Mouse (Mus musculus) left cerebral cortex, postnatal 10 days (tissue): Measurements from ENCODE around the gene Rnf215. TPM values are rescaled to one million over a fixed set of nuclear protein-coding genes. Genes with fewer than 3 reads are reported as not detected.
"Not testable (repeated sequence)": the region's sequence is repeated elsewhere in the genome, so short reads cannot be mapped to it uniquely, and the experiment has no call there.

Source experiments
- DNase-seq, 2 experiments: peaks; one replicate each; pipeline ENCODE4 v3.0.0; 2021 to 2022; ENCODE audit warnings: low spot score in 2 of 2, mixed read lengths in 1 of 2; ENCODE audit errors: extremely low spot score in 1 of 2
- intact Hi-C: fragments of 180-260 bp; cut with DNase I; formaldehyde crosslinking; loops from one replicate; pipeline ENCODE4 v1.15.1; 2025
- total RNA-seq, 2 experiments: library from RNA; stranded (reverse); gene quantifications; 2 replicates each; pipeline ENCODE4 v1.2.3; 2021

Gene Rnf215
- total RNA-seq = 10 to 100 TPM; 43.4 to 45.8 TPM

DNA sequence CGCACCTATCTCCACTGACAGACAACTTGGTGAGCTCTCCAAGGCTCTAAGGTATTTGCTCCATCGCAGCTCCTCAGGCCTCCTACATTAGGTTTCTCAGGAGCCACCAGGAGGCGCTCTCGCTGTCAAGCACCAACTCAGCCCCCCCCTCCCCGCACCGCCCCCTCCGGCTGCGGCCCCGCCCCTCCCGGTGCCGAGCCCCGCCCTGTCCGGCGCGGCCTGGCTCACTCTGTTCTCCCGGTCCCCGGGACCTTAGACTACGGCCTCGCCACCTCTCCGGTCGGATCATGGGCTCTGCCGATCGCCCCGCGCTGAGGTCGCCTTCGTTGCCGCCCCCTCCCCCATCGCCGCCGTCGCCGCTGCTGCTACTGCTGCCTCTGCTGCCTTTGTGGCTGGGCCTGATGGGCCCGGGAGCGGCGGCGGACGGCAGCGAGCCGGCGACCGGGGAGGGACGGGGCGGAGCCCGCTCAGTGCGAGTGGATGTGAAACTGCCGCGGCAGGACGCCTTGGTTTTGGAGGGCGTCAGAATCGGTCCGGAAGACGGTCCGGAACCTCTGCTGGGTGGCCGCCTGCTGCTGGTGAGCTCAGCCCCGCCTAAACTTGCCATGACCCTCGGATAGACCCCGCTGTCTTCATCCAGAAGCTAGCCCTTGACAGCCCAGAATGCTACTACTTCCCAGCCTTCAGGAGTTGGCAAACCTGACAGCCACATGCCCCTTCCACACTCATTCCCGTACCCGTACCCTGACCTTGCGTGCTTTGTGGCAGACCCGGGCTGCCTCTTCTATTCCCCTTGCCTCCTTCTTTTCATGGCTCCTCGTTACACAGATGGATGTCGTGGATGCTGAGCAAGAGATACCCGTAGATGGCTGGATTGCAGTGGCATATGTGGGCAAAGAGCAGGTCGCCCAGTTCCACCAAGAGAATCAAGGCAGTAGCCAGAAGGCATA, at the start of gene Rnf215:
TSS of gene Rnf215 (plus strand) at position 217 of the 950 bp plus-strand sequence.
- intact Hi-C loops = loop anchor here (2.0 to 5.0 kb wide), 2 partner anchors 26 to 82 kb away; partner anchors contain the start of genes Castor1, Ccdc157 and Sf3a1
- DNase-seq = peak; percentile 83 to 93

DNA sequence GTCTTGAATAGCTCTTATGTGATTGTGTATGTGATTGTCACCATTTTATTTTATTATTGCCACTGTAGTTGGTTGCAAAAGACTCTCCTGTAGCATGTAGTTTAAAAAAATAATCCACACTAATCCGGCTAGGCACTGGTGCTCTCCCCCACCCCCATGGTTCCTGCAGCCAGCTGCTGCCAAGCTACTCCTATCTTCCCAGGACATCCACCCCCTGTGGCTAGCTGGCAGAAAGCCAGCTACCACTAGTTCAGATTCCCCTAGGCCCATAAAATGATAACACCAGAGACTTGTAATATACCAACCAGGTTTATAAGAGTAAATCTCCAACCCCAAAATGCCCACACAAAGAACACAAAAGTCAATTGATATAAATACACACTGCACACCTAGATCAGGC, 48.8 kb upstream of the Rnf215 start:
- intact Hi-C loops = no loop called here
- DNase-seq = no peak

- intact Hi-C loops = no loop called here
- DNase-seq = no peak
Observed at GRCm38 (mm10) chr11:4087267-4087666, 47.7 kb upstream of the Rnf215 start.

DNA sequence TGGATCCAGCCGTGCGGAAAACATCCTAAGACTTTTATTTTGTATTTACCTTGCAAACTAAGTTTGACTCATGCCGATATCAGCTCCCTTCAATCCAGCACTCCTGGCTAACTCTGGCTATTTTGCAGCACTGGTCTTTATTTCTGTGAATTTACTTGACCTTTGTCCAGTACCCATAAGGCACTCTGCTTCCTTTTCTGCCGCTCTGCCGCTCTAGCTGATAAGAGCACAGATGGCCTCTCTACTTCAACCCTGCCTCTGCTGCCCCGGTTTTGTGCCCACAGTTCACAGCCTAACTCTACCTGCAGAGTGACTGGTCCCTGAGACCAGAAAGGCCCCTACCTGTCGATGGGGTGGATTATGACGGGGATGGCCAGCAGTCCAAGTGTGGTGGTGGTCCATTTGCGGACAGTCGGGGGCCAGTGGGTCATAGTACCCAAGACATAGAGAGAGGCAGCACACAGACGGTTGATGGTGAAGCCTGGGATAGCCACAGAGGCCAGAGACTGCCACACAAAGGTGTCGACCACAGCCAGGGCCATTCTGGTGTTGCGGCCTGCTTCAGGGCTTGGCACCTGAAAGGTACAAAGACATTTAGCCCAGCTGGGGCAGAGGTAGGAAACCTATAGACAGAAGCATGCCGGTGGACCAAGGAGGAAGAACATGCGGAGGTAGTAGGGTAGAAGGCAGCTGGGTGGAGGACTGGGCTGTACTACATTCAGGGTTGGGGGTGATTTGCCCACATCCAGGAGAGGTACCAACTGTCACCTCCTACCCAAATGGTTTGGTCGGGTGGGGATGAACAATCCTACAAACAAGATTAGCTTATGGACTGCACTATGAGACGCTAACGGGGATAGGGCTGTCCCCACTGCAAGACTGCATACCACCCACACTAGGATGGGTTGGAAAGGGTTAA, 41.3 kb upstream of the Rnf215 start:
- intact Hi-C loops = no loop called here
- no peak for DNase-seq

DNA sequence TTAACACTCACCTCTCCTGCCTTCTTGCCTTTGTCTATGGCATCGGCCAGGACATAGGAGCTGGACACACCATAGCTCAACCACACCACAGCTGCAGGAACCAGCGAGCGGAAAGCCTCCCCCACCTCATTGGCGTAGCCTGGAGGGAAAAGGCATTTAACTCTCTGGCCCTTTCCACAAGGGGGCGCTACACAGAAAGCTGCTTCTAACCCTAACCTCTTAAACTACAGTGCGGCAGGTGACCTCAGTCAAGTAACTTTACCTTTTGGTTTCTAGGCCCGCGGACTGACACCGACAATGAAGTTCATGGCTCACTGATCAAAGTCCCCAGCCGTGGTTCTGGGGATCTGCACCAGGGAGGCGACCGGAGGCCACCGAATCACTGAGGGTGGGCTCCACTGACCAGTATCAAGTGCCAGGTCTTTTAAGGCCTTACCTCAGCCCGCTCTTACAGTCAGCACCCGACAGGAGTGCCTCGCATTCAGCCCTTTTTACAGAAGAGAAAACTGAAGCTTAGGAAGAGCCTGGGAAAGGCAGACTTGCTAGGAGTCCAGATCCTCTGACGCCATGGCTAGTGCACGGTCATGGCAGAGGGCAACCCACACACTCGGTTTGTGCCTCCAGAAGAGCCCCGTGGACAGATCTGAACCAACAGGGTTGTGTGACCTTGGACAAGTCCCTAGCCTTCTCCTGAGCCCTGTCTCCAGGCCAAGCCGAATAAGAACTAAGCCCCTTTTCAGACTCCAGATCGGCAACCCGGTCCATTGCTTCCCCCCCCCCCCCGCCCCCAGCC, 40.4 kb upstream of the Rnf215 start:
- intact Hi-C loops = no loop called here
- peak in 1 of 2 experiments; percentile 81 for DNase-seq

DNA sequence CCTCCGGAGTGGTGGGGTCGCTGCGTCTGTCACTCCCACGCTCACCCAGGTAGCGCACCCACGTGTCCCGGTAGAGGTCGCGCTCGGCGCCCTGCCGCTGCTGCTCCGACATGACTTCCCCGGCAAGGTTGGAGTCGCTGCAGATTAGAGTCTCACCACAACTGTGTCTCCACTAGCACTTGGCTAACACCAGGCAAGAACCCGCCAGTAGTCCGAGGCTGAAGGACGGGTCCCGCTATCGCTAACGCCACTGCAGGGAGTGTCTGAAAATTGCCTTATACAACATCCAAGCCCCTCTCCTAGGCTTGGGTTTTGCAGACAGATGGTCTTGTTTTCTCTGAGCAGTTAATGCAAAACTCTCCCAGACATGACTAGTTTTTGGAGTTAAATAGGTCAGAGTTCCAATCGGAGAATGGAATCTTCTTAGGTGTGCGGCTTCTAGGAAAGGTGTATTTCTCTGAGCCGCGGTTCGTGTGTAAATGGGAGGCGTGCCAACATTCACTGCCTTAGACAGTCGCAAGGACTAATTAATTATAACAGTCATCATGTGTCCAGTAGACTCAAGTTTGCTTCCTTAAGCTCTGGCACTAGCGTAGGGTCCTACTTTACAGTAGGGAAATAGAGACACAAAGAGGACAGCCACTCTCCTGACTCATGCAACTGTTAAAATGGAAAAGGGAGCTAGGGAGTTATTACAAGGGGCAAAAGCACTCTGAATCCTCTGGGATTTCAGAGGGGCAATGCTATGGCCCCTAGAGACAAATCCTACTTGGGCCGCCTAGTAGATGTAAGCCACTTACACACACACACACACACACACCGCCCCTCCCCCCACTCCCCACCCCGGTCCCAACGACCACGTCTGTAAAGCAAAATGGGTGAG, 39.6 kb upstream of the Rnf215 start, which contains the start of gene Mtfp1:
TSS of gene Mtfp1 (minus strand) at position 275 of the 883 bp plus-strand sequence.
- intact Hi-C loops = no loop called here
- peak in 1 of 2 experiments; percentile 62 for DNase-seq

- intact Hi-C loops = no loop called here
- DNase-seq = peak; percentile 97 to 99
Observed at GRCm38 (mm10) chr11:4096054-4096984, 38.7 kb upstream of the Rnf215 start.

GRCm38 (mm10) chr11:4097091-4097621, 37.8 kb upstream of the Rnf215 start:
- intact Hi-C loops = no loop called here
- no peak for DNase-seq

GRCm38 (mm10) chr11:4098120-4098519, 36.9 kb upstream of the Rnf215 start:
- DNase-seq = no peak
- intact Hi-C loops = no loop called here

DNA sequence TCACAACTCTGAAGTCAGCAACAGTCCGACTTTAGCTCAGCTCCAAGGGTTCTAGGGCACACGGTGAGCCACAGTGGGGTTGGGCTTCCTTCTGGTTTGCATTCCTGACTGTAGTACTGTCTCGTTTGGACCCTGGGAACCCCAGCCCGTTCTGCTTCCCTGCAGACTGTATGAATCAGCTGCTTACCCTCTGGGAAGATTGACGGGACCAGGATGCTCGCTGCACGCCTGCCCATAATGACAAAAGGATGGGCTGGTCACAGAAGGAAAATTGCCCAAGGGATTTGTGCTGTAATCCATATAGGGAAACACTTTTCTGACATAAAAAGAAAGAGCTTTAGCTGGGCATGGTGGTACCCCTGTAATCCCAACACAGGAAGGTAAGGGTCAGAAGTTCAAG, 36.2 kb upstream of the Rnf215 start:
- no peak for DNase-seq
- intact Hi-C loops = no loop called here

DNA sequence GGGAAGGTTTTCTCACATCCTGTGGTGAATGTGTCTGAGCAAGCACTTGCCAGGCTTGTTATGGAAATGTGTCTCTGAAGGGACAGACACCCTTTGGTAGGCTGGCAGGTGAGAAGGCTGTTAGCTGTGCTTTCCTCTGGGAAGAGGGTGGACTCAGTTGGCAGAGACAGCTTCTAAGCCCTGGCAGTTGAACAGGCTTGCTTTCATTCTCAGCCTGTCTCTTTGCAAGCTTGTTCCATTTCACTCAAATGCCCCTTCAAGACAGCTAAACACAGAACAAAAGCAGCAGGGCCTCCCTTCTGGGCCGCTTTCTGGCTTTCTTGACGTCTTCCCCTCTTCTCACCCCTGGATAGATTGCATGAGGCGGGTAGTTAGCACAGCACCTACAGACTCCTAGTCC, 35.6 kb upstream of the Rnf215 start:
- DNase-seq = no peak
- intact Hi-C loops = no loop called here

GRCm38 (mm10) chr11:4101851-4102250, 33.2 kb upstream of the Rnf215 start:
- intact Hi-C loops = no loop called here
- DNase-seq = no peak

GRCm38 (mm10) chr11:4103522-4103921, 31.5 kb upstream of the Rnf215 start:
- no peak for DNase-seq
- intact Hi-C loops = no loop called here

- intact Hi-C loops = no loop called here
- no peak for DNase-seq
Observed at GRCm38 (mm10) chr11:4104989-4105388, 30.0 kb upstream of the Rnf215 start.

- intact Hi-C loops = no loop called here
- DNase-seq = no peak
Observed at GRCm38 (mm10) chr11:4105444-4105843, 29.6 kb upstream of the Rnf215 start.

DNA sequence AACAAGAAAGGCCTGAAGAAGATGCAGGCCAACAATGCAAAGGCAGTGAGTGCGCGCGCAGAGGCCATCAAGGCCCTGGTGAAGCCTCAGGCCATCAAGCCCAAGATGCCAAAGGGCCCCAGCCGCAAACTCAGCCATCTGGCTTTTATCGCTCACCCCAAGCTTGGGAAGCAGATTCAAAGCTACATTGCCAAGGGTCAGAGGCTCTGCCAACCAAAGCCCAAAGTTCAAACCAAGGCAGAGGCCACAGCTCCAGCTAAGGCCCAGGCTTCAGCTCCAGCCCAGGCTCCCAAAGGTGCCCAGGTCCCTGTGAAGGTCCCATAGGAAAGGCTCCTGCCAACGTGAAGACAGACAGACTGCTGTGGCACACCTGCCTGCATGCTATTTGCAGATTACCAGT, 27.1 kb upstream of the Rnf215 start:
- intact Hi-C loops = not testable (repeated sequence)

More for the DNA sequence above, 27.1 kb upstream of the Rnf215 start:
- not testable (repeated sequence) for DNase-seq
